Mouse (Mus musculus) T-cell, adult 2 months (primary cell): ENCODE data around the gene Smug1.

Source experiments
- DNase-seq: peaks from one replicate; pipeline ENCODE4 v3.0.0; 2022; ENCODE audit warnings: low spot score

Gene Smug1

GRCm38 (mm10) chr15:103177611-103178041 is 10.7 kb upstream of the Smug1 start:
- no peak for DNase-seq

DNA sequence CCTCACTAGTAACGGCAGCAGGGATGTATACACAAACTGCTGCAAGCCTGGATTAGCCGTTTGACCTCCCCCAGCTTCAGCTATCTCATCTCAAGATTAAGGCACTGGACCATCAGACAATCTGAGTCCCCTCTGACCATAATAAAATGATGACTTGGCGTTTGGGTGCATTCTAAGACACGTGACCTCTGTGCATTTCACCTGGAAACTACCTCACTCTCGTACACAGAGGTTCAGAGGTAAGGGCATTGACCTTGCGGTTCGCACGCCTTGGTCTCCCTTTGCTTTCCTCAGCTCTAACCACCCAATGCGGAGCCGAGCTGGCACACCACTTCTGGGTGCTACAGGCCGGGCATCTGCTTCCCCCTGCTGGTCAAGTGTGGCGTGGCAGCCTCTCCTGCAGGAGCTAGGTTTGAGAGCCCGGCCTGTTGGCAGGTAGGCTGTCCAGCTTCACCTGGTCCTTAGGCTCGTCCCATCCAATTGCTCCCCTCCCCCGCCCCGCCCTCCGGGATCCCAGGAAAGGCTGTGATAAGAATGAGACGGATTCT is 10.1 kb upstream of the Smug1 start:
- peak; percentile 79 for DNase-seq

- DNase-seq = no peak
These were observed 6.4 kb upstream of the Smug1 start for GRCm38 (mm10) chr15:103173251-103173650.

DNA sequence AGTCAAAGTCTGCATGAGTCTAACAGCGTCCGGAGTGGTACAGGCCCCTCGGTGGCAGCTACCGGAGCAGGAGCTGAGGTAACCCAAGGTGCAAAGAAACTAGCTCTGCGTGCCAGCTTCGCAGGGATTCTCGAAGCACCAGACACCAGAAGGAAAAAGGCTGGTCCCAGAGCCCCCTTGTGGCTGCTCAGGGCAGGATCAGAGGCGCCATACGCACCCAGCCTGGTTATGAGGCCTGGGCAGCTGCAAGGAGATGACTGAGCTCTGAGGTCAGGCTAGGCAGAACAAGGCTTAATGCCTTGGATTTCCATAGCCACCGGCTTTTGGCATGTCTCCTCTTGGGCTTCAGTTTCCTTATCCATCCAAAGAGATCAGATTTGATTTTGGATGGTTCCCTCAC is 5.6 kb upstream of the Smug1 start:
- peak; percentile 47 for DNase-seq

DNA sequence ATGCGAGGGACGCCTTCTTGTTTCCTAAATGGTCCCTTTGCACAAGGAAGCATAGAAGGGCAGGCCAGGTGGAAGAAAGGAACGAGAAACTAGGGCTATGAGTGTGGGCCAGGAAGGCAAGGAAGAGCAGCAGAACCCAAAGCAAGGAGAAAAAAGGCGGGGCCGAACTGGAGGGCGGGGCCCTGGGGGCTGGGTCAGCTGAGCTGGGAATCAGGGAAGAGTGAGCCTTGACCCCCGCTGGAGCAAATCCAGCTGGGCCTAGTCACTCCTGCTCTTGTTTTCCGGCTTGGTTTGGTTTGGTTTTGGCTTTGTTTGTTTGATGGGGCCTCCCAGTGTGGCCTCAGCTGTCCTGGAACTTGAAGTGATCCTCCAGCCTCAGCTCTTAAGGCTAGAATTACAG is 4.4 kb upstream of the Smug1 start:
- no peak for DNase-seq

DNA sequence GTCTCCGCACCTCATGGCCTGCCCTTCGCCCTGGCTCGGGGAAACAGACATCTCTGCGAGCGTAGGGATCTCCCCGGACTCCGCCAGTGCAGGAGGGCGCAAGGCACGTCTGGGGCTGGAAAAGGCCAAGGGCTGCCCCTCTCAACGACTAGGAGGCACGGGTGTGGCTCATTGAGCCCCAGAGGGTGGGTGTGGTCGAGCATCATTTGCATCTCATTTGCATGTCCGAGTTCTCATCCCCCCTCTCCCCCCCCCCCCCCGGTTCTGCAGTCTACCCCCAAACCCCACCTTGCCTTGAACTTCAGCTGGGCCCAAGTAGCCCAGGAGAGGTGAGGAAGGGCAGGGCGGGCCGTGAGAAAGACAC is 3.4 kb upstream of the Smug1 start:
- DNase-seq = no peak

DNA sequence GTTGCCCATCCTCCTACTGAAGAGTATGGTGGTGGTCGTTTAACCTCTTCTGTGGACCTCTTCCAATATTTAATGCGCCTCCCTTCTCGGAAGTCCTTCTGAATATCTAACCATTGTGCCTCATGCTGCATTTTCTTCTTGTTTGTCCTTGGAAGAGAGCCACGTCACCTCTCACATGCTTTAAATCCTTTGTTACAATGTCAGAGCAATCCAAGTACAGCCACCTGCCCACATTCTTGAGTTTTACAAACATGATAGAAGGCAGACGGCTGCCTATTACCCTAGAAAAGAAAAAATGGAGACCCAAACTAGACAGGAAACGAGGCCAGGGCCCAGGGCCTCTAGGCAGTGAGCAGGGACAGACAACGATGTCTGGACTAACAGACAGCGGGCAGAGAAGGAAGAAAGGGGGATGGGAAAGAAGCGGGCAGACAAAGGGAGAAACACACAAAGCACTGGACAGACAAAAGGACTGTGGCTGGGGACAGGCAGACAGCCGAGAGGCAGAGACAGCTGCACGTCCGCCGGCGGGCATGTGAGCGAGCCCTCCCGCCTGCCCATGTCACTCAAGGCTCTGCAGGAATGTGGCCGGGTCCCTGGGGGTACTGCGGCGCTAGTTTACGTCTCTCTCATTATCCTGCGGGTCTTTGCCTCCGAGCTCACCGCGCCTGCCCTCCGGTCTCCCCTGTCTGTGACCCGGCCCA is 2.9 kb upstream of the Smug1 start:
- DNase-seq = no peak

DNA sequence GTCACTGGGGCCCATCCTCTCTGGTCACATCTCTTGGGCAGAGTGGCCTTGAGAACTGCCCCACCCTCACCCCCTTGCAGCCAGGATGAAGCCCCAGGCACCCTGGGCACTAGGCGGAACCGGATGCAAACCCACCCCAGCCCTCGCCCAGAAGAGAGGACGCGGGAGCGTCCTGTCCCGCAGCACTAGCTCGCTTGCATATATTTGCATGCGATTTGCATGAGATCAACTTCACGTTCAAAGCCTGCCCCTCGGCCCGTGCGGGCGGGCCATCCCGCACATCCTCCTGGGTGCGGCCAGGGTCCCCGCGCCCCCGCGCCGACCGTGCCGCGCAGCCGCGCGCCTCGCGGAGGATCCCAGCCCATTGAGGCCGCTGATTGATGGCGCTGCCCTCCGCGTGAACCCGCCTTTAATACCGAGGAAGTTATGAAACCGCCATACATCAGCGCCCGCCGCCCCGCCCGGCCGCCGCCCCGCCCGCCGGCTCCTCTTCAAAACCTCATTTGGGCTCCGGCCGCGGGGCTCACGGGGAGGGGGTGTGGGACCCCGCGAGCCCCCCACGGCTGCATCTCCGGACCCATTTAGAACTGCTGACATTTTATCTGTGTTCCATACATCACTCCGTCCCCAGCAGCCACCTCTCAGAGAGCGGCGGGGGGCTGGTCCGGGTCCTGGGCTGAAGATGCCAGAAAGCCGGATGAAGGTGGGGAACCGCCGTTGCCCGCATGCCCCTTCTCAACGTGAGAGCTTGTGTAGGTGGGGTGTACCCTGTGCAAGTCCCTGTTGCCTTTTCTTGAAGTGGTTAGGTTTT is 2.1 kb upstream of the Smug1 start:
- DNase-seq = peak; percentile 56

DNA sequence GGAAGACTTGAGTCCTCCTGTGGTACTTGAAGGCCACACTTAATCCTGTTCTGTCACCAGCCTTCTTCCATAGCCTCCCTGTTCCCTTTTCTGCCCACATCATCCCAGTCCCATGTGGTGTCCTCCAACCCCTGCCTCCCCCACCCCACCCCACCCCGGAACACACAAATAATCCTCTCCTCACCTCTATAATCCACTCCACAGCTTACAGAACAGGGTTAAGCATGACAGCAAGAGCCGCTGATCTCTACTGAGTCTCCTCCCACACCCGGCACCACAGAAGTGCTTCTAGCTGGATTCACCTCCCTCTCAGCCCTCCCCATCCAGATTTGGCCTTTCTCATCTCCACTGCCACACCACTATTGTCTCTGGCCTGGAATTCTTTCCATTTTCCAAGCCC is 894 bp upstream of the Smug1 start:
- no peak for DNase-seq

DNA sequence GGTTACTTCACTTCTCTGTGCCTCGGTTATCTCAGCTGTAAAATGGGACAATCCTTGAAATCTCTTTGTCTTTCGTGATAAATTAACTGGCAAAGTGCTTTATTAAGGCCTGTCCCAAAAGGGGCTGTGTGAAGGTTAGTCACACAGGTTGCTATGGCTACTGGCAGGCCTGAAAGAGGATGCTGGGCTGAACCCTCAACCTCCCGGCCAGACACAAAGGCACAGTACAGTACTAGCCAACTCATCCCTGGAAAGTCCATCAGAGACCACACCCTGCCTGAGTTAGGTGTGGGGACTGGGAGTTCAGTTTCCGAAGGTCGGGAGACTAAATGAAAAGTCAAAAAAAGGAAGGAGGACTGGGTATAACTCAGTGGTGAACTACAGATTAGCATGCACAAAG is 968 bp downstream of the Smug1 start:
- DNase-seq = no peak

GRCm38 (mm10) chr15:103165379-103165778 is 1.5 kb downstream of the Smug1 start:
- DNase-seq = peak; percentile 80

DNA sequence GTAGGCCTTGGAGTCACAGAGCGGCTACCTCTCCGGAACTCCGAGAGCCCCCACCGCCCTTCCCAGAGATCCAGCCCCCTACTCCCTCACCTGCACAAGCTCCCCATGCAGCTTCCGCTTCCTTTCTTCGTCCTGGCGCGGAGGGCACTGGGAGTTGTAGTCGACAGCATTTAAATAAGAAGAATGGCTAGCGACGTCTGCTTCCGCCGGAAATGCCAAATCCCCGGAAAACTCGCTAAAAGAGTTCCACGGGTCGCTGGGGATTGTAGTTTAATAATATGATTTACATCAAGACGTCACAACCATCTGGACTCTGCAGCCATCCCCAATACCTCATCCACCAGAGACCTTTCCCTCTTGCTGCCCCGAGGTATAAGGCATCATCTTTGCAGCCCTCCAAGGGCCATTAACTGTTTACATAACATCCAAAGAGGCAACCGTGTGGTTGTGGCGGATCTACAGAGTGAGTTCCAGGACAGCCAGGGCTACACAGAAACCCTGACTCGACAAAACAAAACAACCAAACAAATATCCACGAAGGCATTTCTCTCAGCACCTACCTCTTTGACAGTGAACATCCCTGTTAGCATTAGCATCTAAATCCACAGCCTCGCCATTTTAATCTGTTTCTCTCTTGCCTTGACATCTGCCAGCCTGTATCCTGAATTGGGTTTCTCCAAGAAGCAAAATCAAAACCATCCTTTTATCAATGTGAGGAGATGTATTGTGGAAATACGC is 3.5 kb downstream of the Smug1 start:
- peak; percentile 88 for DNase-seq

DNA sequence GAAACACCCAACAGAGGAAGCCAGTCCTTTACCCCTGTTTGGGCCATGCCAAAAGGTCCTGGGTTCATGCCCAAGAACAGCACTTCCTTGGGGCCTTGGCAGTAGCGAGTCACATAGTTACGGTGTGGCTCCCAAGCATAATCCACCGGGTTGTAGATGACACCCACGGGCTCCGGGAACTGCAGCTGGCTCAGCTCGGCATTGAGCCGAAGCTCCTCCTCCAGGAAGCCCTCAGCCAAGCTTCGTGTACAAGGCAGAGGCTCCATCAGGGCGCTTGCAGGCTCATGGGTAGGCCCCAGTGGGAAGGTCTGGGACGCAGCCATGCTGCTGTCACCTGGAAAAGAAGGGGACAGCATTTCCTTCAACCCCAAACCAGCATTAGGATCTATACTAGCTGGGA is 9.3 kb downstream of the Smug1 start:
- no peak for DNase-seq

DNA sequence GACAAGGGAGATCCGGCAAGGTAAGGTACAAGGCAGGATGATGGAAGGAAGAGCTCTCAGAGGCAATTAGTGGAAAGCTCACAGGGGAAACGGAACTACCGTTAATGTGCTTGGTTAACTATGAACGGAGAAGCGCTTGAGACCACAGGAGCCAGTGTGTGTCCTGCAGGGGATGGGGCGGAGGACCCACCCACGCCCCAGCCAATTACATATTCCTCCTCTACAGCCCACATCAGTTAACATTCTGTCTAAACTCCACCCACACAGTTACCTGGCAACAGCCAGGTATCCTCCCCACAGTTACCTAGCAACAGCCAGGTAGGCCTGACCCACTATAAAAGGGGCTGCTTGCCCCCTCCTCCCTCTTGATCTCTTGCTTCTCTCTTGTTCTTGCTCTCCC is 10.0 kb downstream of the Smug1 start:
- DNase-seq = no peak

DNA sequence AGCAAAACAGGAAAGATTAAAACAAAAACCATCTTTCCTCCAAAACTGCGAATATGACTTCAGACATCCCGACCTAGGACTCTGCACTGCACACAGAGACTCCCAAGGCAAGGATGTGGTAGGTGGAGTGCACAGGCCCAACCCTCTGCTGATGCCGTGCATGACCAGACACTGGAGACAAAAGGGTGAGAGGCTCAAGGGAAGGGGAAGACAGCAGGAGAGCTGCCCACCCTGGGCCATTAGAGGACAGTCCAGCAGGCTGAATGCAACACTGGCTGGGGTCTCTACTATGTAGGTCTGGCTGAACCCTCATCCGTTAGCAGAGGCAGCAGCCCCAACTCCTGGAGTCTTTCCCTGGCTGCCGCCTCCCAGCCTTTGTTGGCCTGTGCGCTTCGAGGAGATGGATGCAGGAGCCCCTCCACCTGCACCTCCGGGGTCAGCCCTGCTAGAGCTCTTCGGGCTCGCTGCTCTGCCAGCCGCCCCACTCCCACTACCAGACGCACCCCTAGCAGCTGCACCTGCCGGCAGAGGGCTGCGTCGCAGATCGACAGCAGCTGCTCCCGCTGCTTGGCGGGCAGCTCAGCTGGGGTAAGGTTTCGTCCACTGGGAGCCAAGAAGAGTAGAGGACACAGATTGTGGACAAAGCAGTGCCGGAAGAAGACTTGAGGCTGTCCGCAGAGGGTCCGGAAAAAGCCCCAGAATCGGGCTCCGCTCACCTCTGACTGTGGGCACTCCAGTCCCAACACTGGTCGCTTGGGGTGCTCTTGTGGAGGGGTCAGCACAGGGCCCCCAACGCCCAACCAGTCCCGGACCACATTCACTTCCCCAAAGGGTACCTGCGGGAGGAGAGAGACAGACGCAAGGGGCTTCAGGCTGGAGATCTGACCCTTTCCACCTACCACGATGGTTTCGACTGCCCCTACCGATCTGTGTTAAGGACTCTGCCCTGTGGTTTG is 11.2 kb downstream of the Smug1 start:
- no peak for DNase-seq

- no peak for DNase-seq
These were observed 13.8 kb downstream of the Smug1 start for GRCm38 (mm10) chr15:103152890-103153610.

DNA sequence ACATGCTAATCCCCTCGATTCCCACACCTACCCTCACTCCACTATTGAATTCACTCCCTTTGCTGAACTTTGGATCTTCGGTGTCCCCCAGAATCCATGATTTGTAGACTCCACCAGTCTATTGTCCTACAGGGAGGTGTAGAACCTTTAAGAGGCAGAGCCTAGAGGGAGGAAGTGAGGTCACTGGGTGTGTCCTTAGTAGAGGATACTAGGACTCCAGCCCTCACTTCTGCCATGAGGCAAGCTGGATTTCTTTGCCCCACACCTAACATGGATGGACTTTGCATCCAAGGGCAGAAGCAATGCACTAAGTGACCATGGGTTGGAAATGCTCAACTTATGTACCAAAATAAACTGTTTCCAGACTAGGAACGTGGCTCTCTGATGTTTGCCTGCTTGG is 14.5 kb downstream of the Smug1 start:
- DNase-seq = no peak

GRCm38 (mm10) chr15:103147779-103148178 is 19.1 kb downstream of the Smug1 start:
- DNase-seq = no peak

GRCm38 (mm10) chr15:103147422-103147690 is 19.5 kb downstream of the Smug1 start:
- DNase-seq = no peak

DNA sequence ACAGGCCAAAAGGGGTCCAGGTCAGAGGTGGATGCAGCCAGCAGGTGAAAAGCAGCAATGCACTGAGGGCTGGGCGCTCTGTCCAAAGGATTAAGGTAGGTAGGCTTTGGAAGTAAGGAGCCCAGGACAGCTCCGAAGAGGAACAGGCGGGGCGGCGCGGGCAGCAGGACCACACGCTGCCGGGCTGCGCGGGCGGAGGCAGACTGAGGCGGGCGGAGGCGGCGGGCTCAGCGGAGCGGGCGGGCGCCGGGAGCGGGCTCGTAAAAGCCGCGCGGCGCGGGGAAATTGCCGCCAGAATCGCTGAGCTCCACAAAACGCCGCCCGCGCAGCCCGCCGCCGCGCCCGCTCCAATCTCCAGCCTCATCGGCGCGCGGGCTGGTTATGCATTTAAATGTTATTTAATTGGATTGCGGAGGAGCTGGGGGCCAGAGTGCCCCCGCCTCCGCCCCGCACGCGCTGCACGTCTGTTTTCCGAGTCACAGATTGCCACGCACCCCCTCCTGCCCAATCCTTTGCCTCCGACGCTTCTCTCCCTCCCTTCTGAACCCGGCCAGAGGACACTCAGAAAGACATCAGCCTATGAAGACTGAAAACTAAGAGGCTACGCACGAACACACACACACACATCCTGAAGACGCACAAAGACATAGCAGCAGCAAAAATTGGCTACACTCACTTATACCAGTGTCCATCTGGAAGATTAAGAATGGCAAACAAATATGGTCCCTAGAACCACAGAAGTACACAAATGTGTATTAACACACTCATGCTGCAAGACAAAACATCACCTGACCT is 20.1 kb downstream of the Smug1 start:
- DNase-seq = no peak
